ENCODE assay signal across 8 mouse cellular contexts in genomic region chr2:90745740-90746537, GRCm38 (mm10). TPM values are rescaled to one million over a fixed set of nuclear protein-coding genes. Genes with fewer than 3 reads are reported as not detected.
DNase-seq lines count a peak whose midpoint lies in the region; ATAC-seq and TF ChIP-seq lines count a peak whose summit lies in the region.

No protein-coding gene starts in this region.

- TF ChIP-seq EP300 in liver, embryonic 14.5 days (IDR thresholded peaks at IDR 0.05; ENCODE audit: low read depth) = no peak

- H3K9ac ChIP-seq in kidney, postnatal 0 days (ENCODE audit: low read depth, low read length) = peak overlapping the region; percentile 97
- peak overlapping the region; percentile 98 for H3K9ac ChIP-seq in heart, embryonic 14.5 days (ENCODE audit: low read length)
- H3K9ac ChIP-seq in liver, embryonic 14.5 days (replicated peaks) = peak overlapping the region; percentile 94

- H3K36me3 ChIP-seq in kidney, postnatal 0 days (ENCODE audit: insufficient read depth, low read length) = 0 out of 2 replicates have a peak, but pooled peaks cover 6% of the 10 kb centered on the region
- H3K36me3 ChIP-seq in heart, embryonic 14.5 days (ENCODE audit: control insufficient read depth, insufficient read depth, low read length) = peaks cover 29% of the 10 kb centered on the region
- peaks cover 15% of the 10 kb centered on the region for H3K36me3 ChIP-seq in liver, embryonic 14.5 days (replicated peaks; ENCODE audit: control insufficient read depth, insufficient read depth, low read depth)
- H3K36me3 ChIP-seq in small intestine, adult 2 months (ENCODE audit: control insufficient read depth, insufficient read depth, low read length) = peaks cover 4% of the 10 kb centered on the region

- H3K9me3 ChIP-seq in kidney, postnatal 0 days (replicated peaks; ENCODE audit: low read length) = no peaks in the 10 kb centered on the region
- 0 out of 2 replicates have a peak, but pooled peaks cover 3% of the 10 kb centered on the region for H3K9me3 ChIP-seq in heart, embryonic 14.5 days (ENCODE audit: control insufficient read depth, low read length)
- no peaks in the 10 kb centered on the region for H3K9me3 ChIP-seq in liver, embryonic 14.5 days (ENCODE audit: control insufficient read depth, low read length)

- ATAC-seq in kidney, postnatal 0 days (replicated peaks; ENCODE audit: low FRiP score, low read depth) = peak; percentile 11; the same call in 1 of the 2 replicates
- ATAC-seq in heart, embryonic 14.5 days (ENCODE audit: insufficient number of reproducible peaks, insufficient read depth, low FRiP score, low read depth) = peak; percentile 17; the same call in 1 of the 2 replicates
- peak; percentile 51 for ATAC-seq in liver, embryonic 14.5 days (ENCODE audit: insufficient read depth)

- TF ChIP-seq CTCF in kidney, postnatal 0 days (IDR thresholded peaks at IDR 0.05; ENCODE audit: low read depth) = no peak
- TF ChIP-seq CTCF in bone marrow macrophage, adult 2 months (IDR thresholded peaks at IDR 0.05; ENCODE audit: low read depth, low read length) = no peak
- no peak for TF ChIP-seq CTCF in liver, embryonic 14.5 days (IDR thresholded peaks at IDR 0.05; ENCODE audit: low read depth)
- no peak for TF ChIP-seq CTCF in small intestine, adult 2 months (IDR thresholded peaks at IDR 0.05; ENCODE audit: extremely low read depth, insufficient read length, insufficient replicate concordance, low read depth, low read length)

- H3K4me1 ChIP-seq in kidney, postnatal 0 days (replicated peaks; ENCODE audit: insufficient read depth, low read length) = no peaks in the 10 kb centered on the region
- peaks cover 28% of the 10 kb centered on the region for H3K4me1 ChIP-seq in bone marrow macrophage, adult 2 months (ENCODE audit: control insufficient read depth, insufficient read depth, low read length)
- peaks cover 3 to 19% of the 10 kb centered on the region in 2 experiments; a peak in 3 of 4 replicates for H3K4me1 ChIP-seq in heart, embryonic 14.5 days (ENCODE audit: control insufficient read depth in 2 of 2, insufficient read depth in 2 of 2, low read length in 2 of 2)
- H3K4me1 ChIP-seq in liver, embryonic 14.5 days (replicated peaks; ENCODE audit: control insufficient read depth in 2 of 2, insufficient read depth in 2 of 2, low read length in 1 of 2) = peaks cover 11 to 17% of the 10 kb centered on the region in 2 experiments; a peak in 3 of 4 replicates
- H3K4me1 ChIP-seq in small intestine, adult 2 months (ENCODE audit: control insufficient read depth, insufficient read depth, insufficient read length, low read length) = peaks cover 6% of the 10 kb centered on the region; the same call in 1 of the 2 replicates

- peak overlapping the region; percentile 99 for H3K27ac ChIP-seq in kidney, postnatal 0 days
- peak overlapping the region; percentile 91 for H3K27ac ChIP-seq in bone marrow macrophage, adult 2 months (ENCODE audit: insufficient read depth, low read depth, low read length)
- peak overlapping the region; percentile 93 to 97 for H3K27ac ChIP-seq in heart, embryonic 14.5 days (replicated peaks in 1 of 2; ENCODE audit: control insufficient read depth in 1 of 2, insufficient read depth in 1 of 2, low read depth in 2 of 2, low read length in 2 of 2)
- H3K27ac ChIP-seq in liver, embryonic 14.5 days = peak overlapping the region; percentile 84
- H3K27ac ChIP-seq in small intestine, adult 2 months (ENCODE audit: insufficient read depth, low read depth, low read length) = peak overlapping the region; percentile 71

- DNase-seq in kidney, postnatal 0 days (ENCODE audit: low spot score) = peak; percentile 44
- DNase-seq in kidney, adult 8-10 months = no peak
- DNase-seq in ES-CJ7 (ENCODE audit: low read depth, low spot score) = peak; percentile 30
- DNase-seq in liver, embryonic 14.5 days (ENCODE audit: low read depth in 3 of 3, low spot score in 3 of 3) = peak in 2 of 3 experiments; percentile 20 to 29
- DNase-seq in ovary, postnatal 10 days (ENCODE audit: low spot score) = no peak

- peak overlapping the region; percentile 98 for H3K4me3 ChIP-seq in kidney, postnatal 0 days (replicated peaks; ENCODE audit: low read depth, low read length)
- H3K4me3 ChIP-seq in bone marrow macrophage, adult 2 months (ENCODE audit: insufficient read depth, low read length) = peak overlapping the region; percentile 97
- H3K4me3 ChIP-seq in heart, embryonic 14.5 days (ENCODE audit: control insufficient read depth in 1 of 2, insufficient read depth in 1 of 2, low read depth in 1 of 2, low read length in 2 of 2) = peak overlapping the region; percentile 66 to 94
- H3K4me3 ChIP-seq in liver, embryonic 14.5 days (ENCODE audit: insufficient read depth in 1 of 2, low read depth in 2 of 2, low read length in 2 of 2) = peak overlapping the region; percentile 85 to 97
- peak overlapping the region; percentile 82 for H3K4me3 ChIP-seq in small intestine, adult 2 months (ENCODE audit: low read depth, low read length)

- no peak for TF ChIP-seq POLR2A in bone marrow macrophage, adult 2 months (IDR thresholded peaks at IDR 0.05; ENCODE audit: borderline replicate concordance, low read depth, low read length)
- TF ChIP-seq POLR2A in small intestine, adult 2 months (IDR thresholded peaks at IDR 0.05; ENCODE audit: low read depth, low read length) = no peak

- H3K4me2 ChIP-seq in kidney, postnatal 0 days (ENCODE audit: low read length) = peak overlapping the region; percentile 75
- peak overlapping the region; percentile 78 for H3K4me2 ChIP-seq in heart, embryonic 14.5 days (ENCODE audit: low read length)
- peak overlapping the region; percentile 88 for H3K4me2 ChIP-seq in liver, embryonic 14.5 days (ENCODE audit: low read depth)

- WGBS in kidney, postnatal 0 days = under 1% methylated on average over 54 of the region's 54 CpGs
- under 1% methylated on average over 54 of the region's 54 CpGs for WGBS in heart, embryonic 14.5 days
- under 1% methylated on average over 54 of the region's 54 CpGs for WGBS in liver, embryonic 14.5 days (ENCODE audit: insufficient replicate concordance)
- WGBS in small intestine, adult 2 months = under 1% methylated on average over 54 of the region's 54 CpGs

- H3K27me3 ChIP-seq in kidney, postnatal 0 days (ENCODE audit: insufficient read depth, low read length) = no peaks in the 10 kb centered on the region
- no peaks in the 10 kb centered on the region for H3K27me3 ChIP-seq in heart, embryonic 14.5 days (ENCODE audit: control insufficient read depth, insufficient read depth, low read length)
- H3K27me3 ChIP-seq in liver, embryonic 14.5 days (ENCODE audit: control insufficient read depth, insufficient read depth, low read length) = no peaks in the 10 kb centered on the region
- H3K27me3 ChIP-seq in small intestine, adult 2 months (ENCODE audit: control insufficient read depth, insufficient read depth, low read length) = no peaks in the 10 kb centered on the region

RNA-seq across cellular contexts. Expression of gene Fnbp4, which starts 0.8 kb away (rescaled TPM):
- 44.2 and 52.7 TPM in 2 replicates for polyA plus RNA-seq in kidney, postnatal 0 days (2015; fragmentation: Nextera tagmentation; extraction: Ambion mirVana)
- 112 and 132 TPM in 2 replicates for polyA plus RNA-seq in bone marrow macrophage, adult 2 months (2012; ENCODE audit: insufficient read depth, insufficient read length, missing spikeins)
- 53.1 and 56.3 TPM in 2 replicates for polyA plus RNA-seq in heart, embryonic 14.5 days (2014; fragmentation: Nextera tagmentation; extraction: Ambion mirVana)
- polyA plus RNA-seq in liver, embryonic 14.5 days (2012; rRNA removed) = 22.4 and 25.8 TPM in 2 replicates
- polyA plus RNA-seq in liver, embryonic 14.5 days (2014; fragmentation: Nextera tagmentation; extraction: Ambion mirVana) = 20.9 and 21.3 TPM in 2 replicates
- 12.0 and 19.9 TPM in 2 replicates for polyA plus RNA-seq in small intestine, adult 2 months (2012; rRNA removed)

RNA-seq across cellular contexts. Expression of gene Agbl2, which starts 36.6 kb away (rescaled TPM):
- polyA plus RNA-seq in kidney, postnatal 0 days (2015; fragmentation: Nextera tagmentation; extraction: Ambion mirVana) = 0.89 and 0.96 TPM in 2 replicates
- polyA plus RNA-seq in bone marrow macrophage, adult 2 months (2012; ENCODE audit: insufficient read depth, insufficient read length, missing spikeins) = not detected in 2 replicates
- 2.3 and 2.4 TPM in 2 replicates for polyA plus RNA-seq in heart, embryonic 14.5 days (2014; fragmentation: Nextera tagmentation; extraction: Ambion mirVana)
- polyA plus RNA-seq in liver, embryonic 14.5 days (2012; rRNA removed) = 0.03 and 0.06 TPM in 2 replicates
- polyA plus RNA-seq in liver, embryonic 14.5 days (2014; fragmentation: Nextera tagmentation; extraction: Ambion mirVana) = not detected in 2 replicates
- polyA plus RNA-seq in small intestine, adult 2 months (2012; rRNA removed) = 0.08 and 0.22 TPM in 2 replicates

Comparison
In these comparisons a context has a peak if more than half of its experiments do, and no peak if none do; other contexts are left out.
1. DNase-seq: peak in kidney, postnatal 0 days (single experiment), ES-CJ7 (single experiment) and liver, embryonic 14.5 days (2 of 3); none in kidney, adult 8-10 months (0 of 2) and ovary, postnatal 10 days (single experiment).
2. Peak in every context shown above with its lines, with median percentiles within 50 percentile points of each other: ATAC-seq, H3K27ac ChIP-seq, H3K4me2 ChIP-seq, H3K4me3 ChIP-seq and H3K9ac ChIP-seq.